Mouse (Mus musculus) kidney, postnatal 0 days (tissue): ENCODE results near the gene Sept10. TPM values are rescaled to one million over a fixed set of nuclear protein-coding genes. Genes with fewer than 3 reads are reported as not detected.

Experiments used
- ATAC-seq: fragments of 200-750 bp; cut with Nextera tagmentation; replicated peaks from 2 replicates; pipeline ENCODE4 v1.8.0; 2017; ENCODE audit warnings: low read depth, moderate number of reproducible peaks, moderate TSS enrichment, moderate library complexity; ENCODE audit not compliant: low FRiP score
- DNase-seq: peaks from one replicate; pipeline ENCODE4 v3.0.0-alpha.2; 2016; ENCODE audit warnings: low spot score
- H3K27ac ChIP-seq: fragments of 300-500 bp; sonication (generic); 2 replicates; pipeline ENCODE4 v1.5.1; 2014; ENCODE audit warnings: mild to moderate bottlenecking
- H3K27me3 ChIP-seq: fragments of 300-500 bp; sonication (generic); 2 replicates; pipeline ENCODE4 v1.6.1; 2014; ENCODE audit warnings: low read length, mixed read lengths; ENCODE audit not compliant: insufficient read depth
- H3K36me3 ChIP-seq: fragments of 300-500 bp; sonication (generic); 2 replicates; pipeline ENCODE4 v1.6.1; 2014; ENCODE audit warnings: low read length, mixed read lengths; ENCODE audit not compliant: insufficient read depth
- H3K4me1 ChIP-seq: fragments of 300-500 bp; sonication (generic); replicated peaks from 2 replicates; pipeline ENCODE4 v1.6.1; 2014; ENCODE audit warnings: antibody characterized with exemption, low read length, mixed read lengths; ENCODE audit not compliant: insufficient read depth
- H3K4me2 ChIP-seq: fragments of 300-500 bp; sonication (generic); 2 replicates; pipeline ENCODE4 v1.6.1; 2014; ENCODE audit warnings: mild to moderate bottlenecking, low read length, moderate library complexity, mixed read lengths
- H3K4me3 ChIP-seq: fragments of 300-500 bp; sonication (generic); replicated peaks from 2 replicates; pipeline ENCODE4 v1.5.1; 2014; ENCODE audit warnings: low read depth, low read length
- H3K9ac ChIP-seq: fragments of 300-500 bp; sonication (generic); 2 replicates; pipeline ENCODE4 v1.6.1; 2014; ENCODE audit warnings: low read depth, low read length
- H3K9me3 ChIP-seq: fragments of 300-500 bp; sonication (generic); replicated peaks from 2 replicates; pipeline ENCODE4 v1.6.1; 2016; ENCODE audit warnings: low read length, inconsistent platforms, mixed read lengths
- CTCF ChIP-seq: IDR thresholded peaks from 2 replicates; pipeline ENCODE4 v1.5.1; 2016; ENCODE audit warnings: antibody characterized with exemption, low read depth, mild to moderate bottlenecking, moderate library complexity
- WGBS: fragments of 180-500 bp; shearing (Covaris S2); extraction: QIAGEN DNeasy Blood & Tissue Kit; methylation state at CpG from one replicate; pipeline ENCODE4 v1.1.7; 2014; 5-methylcytosine and 5-hydroxymethylcytosine counted together
- polyA plus RNA-seq: library from polyadenylated mRNA; unstranded; fragments of >200 nt; fragmentation: Nextera tagmentation; extraction: Ambion mirVana; gene quantifications from 2 replicates; pipeline ENCODE4 v1.2.1, GENCODE M21; 2015

Gene Sept10
- polyA plus RNA-seq = 60.8 and 62.7 TPM in 2 replicates

DNA sequence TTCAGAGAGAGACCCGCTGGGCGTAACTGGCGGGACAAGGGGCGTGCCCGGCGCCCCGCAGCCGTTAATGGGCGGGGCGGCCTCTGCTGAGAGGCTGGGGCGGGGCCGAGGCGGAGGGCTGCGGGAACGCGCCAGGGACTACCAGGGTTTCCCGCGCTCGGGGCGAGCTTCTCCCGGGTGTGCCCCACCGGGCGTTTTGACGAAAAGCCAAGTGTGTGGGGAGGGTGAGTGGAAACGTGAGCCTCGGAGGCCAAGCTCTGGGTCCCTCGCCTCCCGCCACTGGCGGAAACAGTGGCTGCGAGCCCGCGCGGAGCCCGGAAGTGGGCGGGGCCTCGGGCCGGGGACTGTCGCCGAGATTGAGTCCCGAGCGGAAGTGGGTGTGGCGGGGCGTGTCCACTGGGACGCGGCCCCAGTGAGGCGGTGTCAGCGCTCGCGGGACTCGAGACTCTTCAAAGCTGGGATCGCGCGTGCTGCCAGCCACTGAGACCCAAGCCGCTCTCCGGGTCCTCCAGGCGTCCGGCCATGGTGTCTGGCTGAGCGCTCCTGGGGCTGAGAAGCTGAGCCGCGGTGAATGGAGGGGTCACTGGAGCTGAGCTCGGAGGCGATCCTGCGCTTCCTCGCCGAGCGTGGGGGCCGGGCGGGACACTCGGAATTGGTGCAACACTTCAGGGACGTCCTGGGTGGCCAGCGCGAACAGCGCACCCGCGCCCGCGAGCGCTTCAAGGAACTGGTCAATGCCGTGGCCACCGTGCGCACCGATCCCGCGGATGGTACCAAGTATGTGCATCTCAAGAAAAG lies at the start of gene Sept10, which contains the start of gene Sowahc:
Sept10 (minus strand) TSS at position 375 of the 798 bp plus-strand sequence.
Sowahc (plus strand) TSS at position 481 of the 798 bp plus-strand sequence.
- peak within 1 kb of the TSS; percentile 78 for H3K4me2 ChIP-seq
- no peak for TF ChIP-seq CTCF
- no peaks in the 10 kb centered on the region for H3K36me3 ChIP-seq
- peak within 1 kb of the TSS; percentile 94 for H3K27ac ChIP-seq
- H3K9me3 ChIP-seq = no peaks in the 10 kb centered on the region
- DNase-seq = peak; percentile 97
- ATAC-seq = peak; percentile 97
- no peaks in the 10 kb centered on the region for H3K27me3 ChIP-seq
- peak within 1 kb of the TSS; percentile 93 for H3K9ac ChIP-seq
- under 1% methylated on average over 81 of the region's 84 CpGs for WGBS
- peak within 1 kb of the TSS; percentile 82 for H3K4me3 ChIP-seq
- 0 out of 2 replicates have a peak, but pooled peaks cover 12% of the 10 kb centered on the region for H3K4me1 ChIP-seq

DNA sequence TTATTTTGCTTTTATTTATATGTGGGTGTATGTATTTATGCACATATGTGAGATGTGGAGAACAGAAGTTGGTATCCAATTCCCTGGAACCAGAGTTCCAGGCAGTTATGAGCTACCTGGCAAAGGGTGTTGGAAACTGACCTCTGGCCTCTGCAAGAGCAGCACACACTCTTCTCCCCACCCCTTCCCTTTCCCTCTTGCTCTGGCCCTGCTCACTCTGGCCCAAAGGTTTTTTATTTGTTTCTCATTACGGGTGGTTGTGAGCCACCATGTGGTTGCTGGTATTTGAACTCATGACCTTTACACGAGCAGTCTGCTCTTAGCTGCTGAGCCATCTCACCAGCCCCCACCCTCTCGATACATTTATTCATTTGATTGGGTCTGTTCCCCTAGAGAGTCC lies 47.1 kb upstream of the Sept10 start:
- Histone ChIP-seq H3K27me3 (no peaks in the 10 kb centered on the region), H3K4me2 (no peak overlapping the region), H3K4me3 (no peak overlapping the region), H3K9ac (no peak overlapping the region), H3K9me3 (no peaks in the 10 kb centered on the region), H3K27ac (no peak overlapping the region), H3K4me1 (peaks cover 6% of the 10 kb centered on the region; the same call in 1 of the 2 replicates), H3K36me3 (no peaks in the 10 kb centered on the region)
- 35% methylated on average over 3 of the region's 3 CpGs for WGBS
- ATAC-seq = no peak
- DNase-seq = no peak
- no peak for TF ChIP-seq CTCF

DNA sequence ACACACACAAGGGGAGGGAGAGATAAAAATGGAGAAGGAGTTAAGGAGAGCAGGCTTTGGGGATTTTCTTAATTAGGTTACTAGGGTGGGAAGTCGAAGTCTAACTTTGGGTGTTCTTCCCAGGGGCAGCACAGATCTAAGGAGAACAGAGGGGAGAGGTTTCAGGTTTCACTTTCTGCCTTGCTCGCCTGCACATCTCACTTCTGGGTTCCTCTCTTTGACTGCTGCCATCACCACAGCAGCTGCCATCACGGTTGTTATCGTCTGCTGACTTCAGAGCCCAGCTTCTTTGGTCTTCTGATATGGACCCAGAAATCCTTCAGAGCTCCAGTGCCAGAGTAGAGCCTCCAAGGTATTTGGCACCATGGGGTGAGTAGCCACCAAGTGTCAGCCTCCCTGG lies 46.5 kb upstream of the Sept10 start:
- Histone ChIP-seq H3K36me3 (no peaks in the 10 kb centered on the region), H3K9me3 (no peaks in the 10 kb centered on the region), H3K4me1 (peaks cover 6% of the 10 kb centered on the region; the same call in 1 of the 2 replicates), H3K4me2 (no peak overlapping the region), H3K27me3 (no peaks in the 10 kb centered on the region), H3K9ac (no peak overlapping the region), H3K27ac (no peak overlapping the region), H3K4me3 (no peak overlapping the region)
- 35% methylated on average over 4 of the region's 4 CpGs for WGBS
- TF ChIP-seq CTCF = no peak
- no peak for DNase-seq
- ATAC-seq = no peak

DNA sequence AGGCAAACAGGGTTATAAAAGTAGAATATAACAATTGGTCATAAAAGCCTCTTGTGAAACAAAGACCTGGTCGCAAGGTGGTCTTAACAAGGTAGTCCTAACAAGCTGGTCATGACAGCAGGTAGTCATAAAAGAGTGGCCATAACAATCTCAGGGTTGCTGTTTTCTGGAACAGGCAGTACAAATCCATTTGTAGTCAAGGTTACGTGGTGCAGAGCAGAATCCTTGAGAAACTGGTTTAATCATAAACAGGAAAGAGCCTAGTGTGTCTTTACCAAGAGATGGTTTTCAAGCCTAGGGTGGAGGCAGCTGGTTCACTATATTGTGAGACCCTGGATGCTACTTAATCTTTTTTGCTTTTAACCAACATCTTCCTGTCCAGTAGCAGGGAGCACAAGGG lies 45.6 kb upstream of the Sept10 start:
- TF ChIP-seq CTCF = no peak
- 0 out of 2 replicates have a peak overlapping the region, but pooled peaks have one; percentile 25 for H3K27ac ChIP-seq
- H3K4me3 ChIP-seq = no peak overlapping the region
- no peak overlapping the region for H3K9ac ChIP-seq
- DNase-seq (peak; percentile 21), ATAC-seq (no peak)
- peaks cover 6% of the 10 kb centered on the region; the same call in 1 of the 2 replicates for H3K4me1 ChIP-seq
- no peaks in the 10 kb centered on the region for H3K9me3 ChIP-seq
- 68% methylated on average over 2 of the region's 2 CpGs for WGBS
- no peaks in the 10 kb centered on the region for H3K27me3 ChIP-seq
- no peak overlapping the region for H3K4me2 ChIP-seq
- no peaks in the 10 kb centered on the region for H3K36me3 ChIP-seq

DNA sequence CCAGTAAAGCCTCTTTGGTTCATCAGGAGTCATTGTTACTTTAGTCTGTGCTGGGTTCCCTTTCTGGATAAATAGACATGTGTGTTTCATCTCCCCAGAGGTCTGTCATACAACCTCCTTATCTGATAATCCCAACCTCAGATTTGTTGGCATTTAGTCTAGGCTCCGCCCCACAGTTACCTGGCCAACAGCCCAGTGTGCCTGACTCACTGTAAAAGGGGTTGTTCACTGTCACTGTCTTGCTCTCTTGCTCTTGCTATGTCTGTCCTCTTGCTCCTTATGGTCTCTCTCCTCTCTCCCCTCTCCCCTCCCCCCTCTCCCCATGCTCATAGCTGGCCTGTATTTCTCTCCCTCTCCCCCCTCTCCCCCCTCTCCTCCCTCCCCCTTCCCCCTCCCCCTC lies 44.5 kb upstream of the Sept10 start:
- TF ChIP-seq CTCF = no peak
- ATAC-seq (0 out of 2 replicates have a peak, but pooled peaks have one; percentile 34), DNase-seq (peak; percentile 13)
- H3K4me1 ChIP-seq = peaks cover 6% of the 10 kb centered on the region; the same call in 1 of the 2 replicates
- no peak overlapping the region for H3K9ac ChIP-seq
- no peak overlapping the region for H3K4me3 ChIP-seq
- WGBS = 71% methylated on average over 1 of the region's 1 CpGs
- H3K27ac ChIP-seq = peak overlapping the region; percentile 42; the same call in 1 of the 2 replicates
- no peak overlapping the region for H3K4me2 ChIP-seq
- no peaks in the 10 kb centered on the region for H3K36me3 ChIP-seq
- H3K27me3 ChIP-seq = no peaks in the 10 kb centered on the region
- H3K9me3 ChIP-seq = no peaks in the 10 kb centered on the region

DNA sequence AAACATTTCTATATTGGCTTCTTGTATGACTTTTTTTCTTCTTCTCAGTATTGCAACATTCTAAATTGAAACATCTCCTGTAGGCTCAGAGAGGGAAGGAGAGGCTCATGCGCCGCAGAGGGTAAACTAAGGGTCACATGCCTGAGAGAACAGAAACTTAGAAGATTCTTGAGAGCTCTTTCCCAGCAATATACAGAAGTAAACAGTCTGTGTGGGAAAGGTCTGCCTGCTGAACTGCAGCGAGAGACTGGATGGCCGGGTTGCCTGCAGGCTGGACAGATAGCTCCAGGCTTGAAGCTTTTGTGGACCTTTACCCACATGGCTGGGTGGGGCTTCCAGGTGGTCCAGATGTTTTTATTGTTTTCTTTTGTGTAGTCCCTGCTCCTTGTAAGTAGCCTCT lies 44.0 kb upstream of the Sept10 start:
- Histone ChIP-seq H3K36me3 (no peaks in the 10 kb centered on the region), H3K9me3 (no peaks in the 10 kb centered on the region), H3K4me1 (peaks cover 6% of the 10 kb centered on the region; the same call in 1 of the 2 replicates), H3K4me2 (no peak overlapping the region), H3K27ac (peak overlapping the region; percentile 42; the same call in 1 of the 2 replicates), H3K9ac (no peak overlapping the region), H3K4me3 (no peak overlapping the region), H3K27me3 (no peaks in the 10 kb centered on the region)
- DNase-seq (peak; percentile 35), ATAC-seq (0 out of 2 replicates have a peak, but pooled peaks have one; percentile 23)
- no peak for TF ChIP-seq CTCF
- WGBS = 39% methylated on average over 4 of the region's 4 CpGs
